Comparison of ENCODE assay signal across 8 mouse cellular contexts in genomic region chr4:145034506-145035243, GRCm38 (mm10).
DNase-seq lines count a peak whose midpoint lies in the region; ATAC-seq and TF ChIP-seq lines count a peak whose summit lies in the region.

No protein-coding gene starts in this region.

- peak overlapping the region; percentile 37 for H3K4me2 ChIP-seq in heart, embryonic 12.5 days
- H3K4me2 ChIP-seq in forebrain, embryonic 15.5 days (replicated peaks): no peak overlapping the region

- H3K27ac ChIP-seq in bone marrow, adult 2 months (ENCODE audit: control insufficient read depth, insufficient read depth, low read depth, low read length, poor library complexity): peak overlapping the region; percentile 80
- peak overlapping the region; percentile 73 for H3K27ac ChIP-seq in heart, embryonic 12.5 days (ENCODE audit: poor library complexity, severe bottlenecking)
- H3K27ac ChIP-seq in forebrain, embryonic 15.5 days (replicated peaks): no peak overlapping the region

- peaks cover 11% of the 10 kb centered on the region for H3K36me3 ChIP-seq in heart, embryonic 12.5 days
- 0 out of 2 replicates have a peak, but pooled peaks cover 3% of the 10 kb centered on the region for H3K36me3 ChIP-seq in forebrain, embryonic 15.5 days

- 51% methylated on average over 11 of the region's 11 CpGs for WGBS in bone marrow, adult 2 months
- 11% methylated on average over 11 of the region's 11 CpGs for WGBS in heart, embryonic 12.5 days
- 11% methylated on average over 11 of the region's 11 CpGs for WGBS in forebrain, embryonic 15.5 days

- peaks cover 11% of the 10 kb centered on the region for H3K4me1 ChIP-seq in bone marrow, adult 2 months (ENCODE audit: control insufficient read depth, insufficient read depth, low read length)
- peaks cover 70% of the 10 kb centered on the region for H3K4me1 ChIP-seq in heart, embryonic 12.5 days (replicated peaks)
- no peaks in the 10 kb centered on the region for H3K4me1 ChIP-seq in forebrain, embryonic 15.5 days

- no peak for TF ChIP-seq CTCF in bone marrow, adult 2 months (IDR thresholded peaks at IDR 0.05; ENCODE audit: control insufficient read depth, insufficient read depth, low read length)

- no peaks in the 10 kb centered on the region for H3K27me3 ChIP-seq in heart, embryonic 12.5 days (replicated peaks)
- no peaks in the 10 kb centered on the region for H3K27me3 ChIP-seq in forebrain, embryonic 15.5 days

- peak; percentile 55; the same call in 1 of the 2 replicates for ATAC-seq in heart, embryonic 12.5 days (ENCODE audit: insufficient number of reproducible peaks, low FRiP score)
- ATAC-seq in granulocyte monocyte progenitor cell, adult 5-6 weeks (replicated peaks; ENCODE audit: poor library complexity, severe bottlenecking): no peak
- ATAC-seq in forebrain, embryonic 15.5 days (replicated peaks): no peak

- H3K4me3 ChIP-seq in bone marrow, adult 2 months (replicated peaks; ENCODE audit: control insufficient read depth, low read depth, low read length): no peak overlapping the region
- H3K4me3 ChIP-seq in heart, embryonic 12.5 days: no peak overlapping the region
- H3K4me3 ChIP-seq in forebrain, embryonic 15.5 days: no peak overlapping the region

- TF ChIP-seq POLR2A in bone marrow, adult 2 months (IDR thresholded peaks at IDR 0.05; ENCODE audit: borderline replicate concordance, control insufficient read depth, low read depth, low read length): no peak

- no peaks in the 10 kb centered on the region for H3K9me3 ChIP-seq in heart, embryonic 12.5 days (replicated peaks)
- H3K9me3 ChIP-seq in forebrain, embryonic 15.5 days: no peaks in the 10 kb centered on the region

- H3K9ac ChIP-seq in heart, embryonic 12.5 days: peak overlapping the region; percentile 25; the same call in 1 of the 2 replicates
- no peak overlapping the region for H3K9ac ChIP-seq in forebrain, embryonic 15.5 days (replicated peaks)

- DNase-seq in adrenal gland, adult 2 months: peak; percentile 45
- no peak for DNase-seq in adrenal gland, postnatal 4 days (ENCODE audit: low spot score in 2 of 2)
- peak; percentile 86 for DNase-seq in kidney, postnatal 10 days
- peak; percentile 68 for DNase-seq in retina, embryonic 14.5 days (ENCODE audit: low spot score)

Comparison
In these comparisons a context has a peak if more than half of its experiments do, and no peak if none do; other contexts are left out.
1. DNase-seq: peak in adrenal gland, adult 2 months (single experiment), kidney, postnatal 10 days (single experiment) and retina, embryonic 14.5 days (single experiment); none in adrenal gland, postnatal 4 days (0 of 2).